Mouse (Mus musculus) right cerebral cortex, postnatal 10 days (tissue): ENCODE results near the gene Slc3a1.

ENCODE experiments used
- DNase-seq, 2 experiments: peaks; one replicate each; pipeline ENCODE4 v3.0.0; 2021; ENCODE audit warnings: low spot score in 2 of 2

Slc3a1 gene

GRCm38 (mm10) chr17:85028093-85028739 lies at the start of gene Slc3a1:
Gene Slc3a1 (plus strand): TSS chr17:85028376.
- DNase-seq = no peak

GRCm38 (mm10) chr17:84981721-84982120 lies 46.5 kb upstream of the Slc3a1 start:
- no peak for DNase-seq

- no peak for DNase-seq
These were observed 45.4 kb upstream of the Slc3a1 start for GRCm38 (mm10) chr17:84982735-84983134.

DNA sequence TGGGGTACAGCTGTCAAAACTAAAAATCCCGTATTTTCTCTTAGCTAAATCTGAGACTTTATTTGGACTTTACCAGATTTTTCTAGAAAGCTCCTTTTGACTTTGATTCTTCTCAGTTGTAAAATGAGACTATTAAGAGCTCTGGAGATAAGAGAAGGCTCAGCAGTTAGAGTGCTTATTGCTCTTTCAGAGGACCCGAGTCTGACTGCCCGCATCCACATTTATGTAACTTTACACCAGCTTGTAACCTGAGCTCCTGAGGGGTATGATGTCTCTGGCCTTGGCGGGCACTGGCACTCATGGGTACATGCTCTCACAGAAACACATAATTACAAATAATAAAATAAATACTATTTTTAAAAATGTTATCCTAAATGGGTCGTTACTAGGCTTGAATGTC lies 41.8 kb upstream of the Slc3a1 start:
- no peak for DNase-seq

GRCm38 (mm10) chr17:84987834-84988410 lies 40.3 kb upstream of the Slc3a1 start:
- no peak for DNase-seq

DNA sequence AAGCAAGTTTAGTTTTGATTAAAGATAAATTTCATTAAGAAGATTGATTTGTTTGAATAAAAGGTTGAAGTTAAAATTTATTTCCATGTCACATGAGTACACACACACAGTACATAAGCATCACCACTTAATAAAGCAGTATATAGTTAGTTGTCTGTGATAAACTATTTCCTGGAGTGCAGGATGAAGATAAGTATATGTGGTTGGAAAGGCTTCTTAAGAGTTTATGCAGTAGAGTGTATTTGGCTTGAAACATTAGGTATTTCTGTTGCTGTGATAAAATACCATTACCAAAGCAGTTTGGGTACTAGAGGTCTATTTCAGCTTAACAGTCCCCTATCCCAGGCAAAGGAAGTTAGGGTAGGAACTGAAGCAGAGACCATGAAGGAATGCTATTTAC lies 39.7 kb upstream of the Slc3a1 start:
- no peak for DNase-seq

GRCm38 (mm10) chr17:84995844-84996243 lies 32.3 kb upstream of the Slc3a1 start:
- DNase-seq = peak in 1 of 2 experiments; percentile 11

DNA sequence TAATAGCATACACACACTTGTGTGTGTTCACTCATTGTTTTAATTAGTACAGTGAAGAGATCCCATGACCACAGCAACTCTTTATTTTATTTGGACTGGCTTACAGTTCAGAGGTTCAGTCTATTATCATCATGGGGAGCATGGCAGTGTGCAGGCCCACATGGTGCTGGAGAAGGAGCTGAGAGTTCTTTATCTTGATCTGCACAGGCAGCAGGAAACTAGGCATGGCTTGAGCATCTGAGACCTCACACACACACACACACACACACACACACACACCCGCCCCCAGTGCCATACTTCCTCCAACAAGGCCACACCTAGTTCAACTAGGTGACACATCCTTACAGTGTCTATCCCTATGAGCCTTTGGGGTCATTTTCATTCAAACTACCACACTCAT lies 30.5 kb upstream of the Slc3a1 start:
- DNase-seq = peak in 1 of 2 experiments; percentile 15

DNA sequence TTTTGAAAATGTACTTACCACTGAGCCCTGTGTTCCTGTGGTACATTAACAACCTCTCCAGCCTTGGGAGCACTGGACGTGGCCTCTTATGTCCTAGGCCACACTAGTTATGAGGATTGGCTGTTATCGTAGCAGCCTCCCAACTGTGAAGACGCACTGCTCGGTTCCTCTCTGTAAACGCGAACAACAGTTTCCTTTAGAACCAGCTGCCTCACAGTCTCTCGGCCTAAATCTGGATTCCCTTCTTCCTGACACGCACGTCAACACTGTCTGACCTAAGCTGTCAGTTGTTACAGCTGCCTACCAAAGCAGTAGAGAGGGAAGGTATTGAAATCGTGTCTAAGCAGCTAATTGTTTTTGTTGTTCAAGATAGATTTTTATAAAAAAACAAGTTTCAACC lies 28.5 kb upstream of the Slc3a1 start:
- DNase-seq = peak in 1 of 2 experiments; percentile 32

GRCm38 (mm10) chr17:85013485-85013884 lies 14.7 kb upstream of the Slc3a1 start:
- DNase-seq = no peak

- DNase-seq = no peak
These were observed 13.5 kb upstream of the Slc3a1 start for GRCm38 (mm10) chr17:85014632-85015031.

- DNase-seq = no peak
These were observed 9.8 kb upstream of the Slc3a1 start for GRCm38 (mm10) chr17:85018344-85018743.

DNA sequence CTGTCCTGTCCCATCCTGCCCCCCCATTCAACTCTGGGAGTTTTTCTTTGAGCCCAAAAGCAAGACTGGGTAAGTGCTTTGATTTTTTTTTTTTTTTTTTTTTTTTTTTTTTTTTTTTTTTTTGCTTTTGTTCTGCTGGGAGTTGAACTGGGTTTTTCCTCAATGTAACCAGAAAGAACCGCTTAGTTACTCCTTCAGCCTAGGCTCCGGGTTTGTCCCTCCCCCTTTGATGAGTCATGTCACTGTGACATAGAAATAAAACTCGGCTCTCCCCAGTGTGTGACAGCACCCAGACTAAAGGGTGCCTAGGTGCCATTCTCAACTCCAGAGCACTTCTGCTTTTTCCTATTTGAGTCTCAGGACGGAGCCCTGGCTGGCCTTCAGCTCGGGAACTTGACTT lies 9.4 kb upstream of the Slc3a1 start:
- peak in 1 of 2 experiments; percentile 15 for DNase-seq

- DNase-seq = no peak
These were observed 7.8 kb upstream of the Slc3a1 start for GRCm38 (mm10) chr17:85020343-85020742.

DNA sequence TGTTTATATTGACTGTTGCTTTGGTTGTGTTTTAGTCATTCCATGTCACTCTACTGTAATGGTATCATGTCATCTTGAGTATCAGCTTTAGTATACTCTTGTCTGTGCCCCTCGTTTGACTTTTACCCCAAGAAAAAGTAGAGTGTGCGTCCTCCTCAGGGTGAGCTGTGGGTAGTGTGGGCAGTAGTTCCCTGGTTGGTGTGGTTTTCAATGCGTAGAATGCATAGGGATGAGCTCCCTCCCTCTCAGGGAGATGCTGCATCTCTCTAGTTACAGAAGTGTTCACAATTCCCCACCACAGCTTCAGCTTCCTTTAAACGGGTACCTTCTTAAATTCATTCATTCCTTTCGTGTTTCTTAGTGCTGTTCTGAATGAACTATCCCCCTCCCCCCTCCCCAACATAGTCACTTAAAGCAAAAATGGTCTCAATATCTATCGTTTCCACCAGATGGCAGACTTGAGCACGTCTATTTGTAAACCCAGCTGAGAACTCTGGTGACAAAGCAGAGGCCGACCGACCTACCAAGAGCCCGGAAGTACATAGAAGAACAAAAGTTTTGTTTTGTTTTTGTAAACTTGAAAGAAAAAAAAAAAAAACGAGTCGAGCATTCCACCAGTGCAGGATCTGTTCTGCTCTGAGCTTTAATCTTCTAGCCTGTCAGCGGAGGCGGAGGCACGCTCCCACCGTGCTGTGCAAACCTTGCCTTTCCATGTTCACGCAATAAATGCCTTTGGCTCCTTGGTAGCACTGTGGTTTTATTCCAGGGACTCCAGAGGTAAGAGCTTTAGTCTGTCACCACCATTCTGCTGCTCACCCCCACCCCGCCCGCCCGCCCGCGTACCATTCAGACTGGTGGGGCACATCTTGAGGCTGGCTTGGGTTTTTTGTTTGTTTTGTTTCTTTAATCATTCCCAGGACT lies 4.7 kb upstream of the Slc3a1 start:
- DNase-seq = peak; percentile 68

- peak in 1 of 2 experiments; percentile 15 for DNase-seq
These were observed 3.9 kb upstream of the Slc3a1 start for GRCm38 (mm10) chr17:85024237-85024636.

DNA sequence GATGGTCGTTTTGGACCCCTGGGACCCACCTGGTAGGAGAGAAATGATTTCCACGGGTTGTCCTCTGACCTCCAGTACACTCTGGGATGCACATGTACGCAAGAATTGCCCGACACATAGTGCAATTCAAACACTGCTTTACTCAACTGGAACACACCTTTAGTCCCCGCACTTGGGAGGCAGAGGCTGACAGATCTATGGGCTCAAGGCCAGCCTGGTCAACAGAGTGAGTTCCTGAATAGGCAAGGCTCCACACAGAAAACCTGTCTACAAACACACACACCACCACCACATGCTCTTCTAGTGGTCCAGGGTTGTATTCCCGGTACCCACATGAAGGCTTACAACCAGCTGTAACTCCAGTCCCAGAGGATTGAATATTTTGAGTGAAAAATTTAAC lies 3.0 kb upstream of the Slc3a1 start:
- DNase-seq = no peak

GRCm38 (mm10) chr17:85026436-85026835 lies 1.7 kb upstream of the Slc3a1 start:
- DNase-seq = no peak

- no peak for DNase-seq
These were observed 929 bp upstream of the Slc3a1 start for GRCm38 (mm10) chr17:85027247-85027646.

DNA sequence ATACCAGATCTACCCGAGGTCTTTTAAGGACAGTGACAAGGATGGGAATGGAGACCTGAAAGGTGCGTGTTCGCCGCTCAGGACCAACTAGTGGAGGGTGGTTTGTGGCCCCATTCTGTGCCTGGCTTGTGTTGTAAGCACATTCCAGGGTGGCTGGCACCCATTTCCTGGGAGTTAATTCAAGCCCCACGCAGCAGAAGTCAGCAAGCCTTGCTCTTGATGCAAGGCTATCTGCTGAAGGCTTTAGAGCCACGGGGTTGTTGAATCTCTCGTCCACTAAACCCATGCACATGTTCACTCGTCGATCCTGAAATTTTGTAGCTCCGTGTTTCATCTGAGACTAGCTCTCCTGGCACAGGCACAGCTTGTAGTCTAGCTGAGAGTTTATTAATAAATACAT lies 621 bp downstream of the Slc3a1 start:
- no peak for DNase-seq

DNA sequence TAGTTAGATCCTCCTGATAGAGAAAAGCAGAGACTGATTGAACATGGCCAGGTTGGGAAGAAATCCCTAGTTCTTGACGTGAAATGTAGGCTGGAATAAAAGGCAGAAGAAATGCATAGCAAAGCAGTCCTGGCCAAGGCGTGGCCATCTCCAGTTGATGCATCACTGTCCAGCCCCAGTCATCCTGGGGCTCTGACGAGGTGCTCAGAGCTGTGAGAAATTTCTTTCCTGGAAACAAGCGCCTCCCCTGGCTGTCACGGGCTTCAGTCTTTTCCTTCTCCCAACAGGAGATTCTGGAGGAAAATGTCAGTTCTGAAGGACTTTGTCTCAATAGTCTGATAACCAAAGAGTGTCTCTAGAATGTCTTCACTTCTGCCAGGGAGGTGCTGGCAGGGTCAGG lies 2.5 kb downstream of the Slc3a1 start:
- DNase-seq = no peak

DNA sequence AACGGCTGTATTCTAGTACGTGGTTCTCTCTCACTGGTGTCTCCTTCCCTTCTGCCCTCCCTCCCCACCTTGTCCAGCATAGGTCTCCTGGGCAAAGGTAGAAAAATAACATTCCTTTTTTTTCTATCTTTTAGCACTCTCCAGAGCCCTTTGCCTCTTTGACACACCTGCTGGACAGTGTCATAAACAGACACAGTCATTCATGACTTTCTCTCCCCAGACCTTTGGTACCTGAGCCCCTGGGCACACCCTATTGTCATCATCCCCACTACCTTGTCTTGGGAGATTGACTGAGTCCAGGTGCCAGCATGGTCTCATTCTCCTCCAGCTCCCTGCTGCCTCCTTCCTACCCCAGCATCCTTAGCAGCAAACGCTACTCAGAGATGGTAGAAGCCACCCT lies 4.9 kb downstream of the Slc3a1 start:
- DNase-seq = no peak

DNA sequence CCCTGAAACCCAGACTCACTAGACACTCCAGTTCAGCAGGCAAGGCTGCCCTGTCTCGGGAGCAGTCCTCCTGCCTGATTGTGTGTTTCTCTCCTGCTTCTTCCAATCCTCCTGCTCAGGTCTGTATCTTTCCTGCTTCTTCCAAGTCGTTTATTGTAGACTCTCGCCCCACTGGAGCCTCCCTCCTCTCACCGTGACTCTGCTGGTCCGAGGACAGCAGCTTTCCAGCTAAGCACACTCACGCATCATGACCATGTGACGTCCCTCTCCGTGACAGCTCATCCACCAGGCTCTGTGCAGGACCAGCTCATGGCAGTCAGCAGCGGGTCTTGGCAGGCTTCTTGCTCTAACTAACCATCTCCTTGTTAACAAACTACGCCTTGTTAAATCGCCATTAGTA lies 5.9 kb downstream of the Slc3a1 start:
- peak in 1 of 2 experiments; percentile 42 for DNase-seq
